Mouse (Mus musculus) left cerebral cortex, adult 8-10 months (tissue): ENCODE measurements around the gene Cacna1e. TPM values are rescaled to one million over a fixed set of nuclear protein-coding genes. Genes with fewer than 3 reads are reported as not detected.

Experiments used
- DNase-seq, 2 experiments: peaks; one replicate each; pipeline ENCODE4 v3.0.0; 2022; ENCODE audit warnings: low spot score in 2 of 2
- total RNA-seq, 4 experiments: library from RNA; stranded (reverse); gene quantifications; 2 replicates each; pipeline ENCODE4 v1.2.4; 2022

The Cacna1e gene
- total RNA-seq, 4 experiments from 2014 or later: 127 to 161 (median 141) TPM

GRCm38 (mm10) chr1:154529666-154530065 lies 354.6 kb downstream of the Cacna1e start:
- DNase-seq: no peak

GRCm38 (mm10) chr1:154528803-154529202 lies 355.5 kb downstream of the Cacna1e start:
- peak in 1 of 2 experiments; percentile 56 for DNase-seq

DNA sequence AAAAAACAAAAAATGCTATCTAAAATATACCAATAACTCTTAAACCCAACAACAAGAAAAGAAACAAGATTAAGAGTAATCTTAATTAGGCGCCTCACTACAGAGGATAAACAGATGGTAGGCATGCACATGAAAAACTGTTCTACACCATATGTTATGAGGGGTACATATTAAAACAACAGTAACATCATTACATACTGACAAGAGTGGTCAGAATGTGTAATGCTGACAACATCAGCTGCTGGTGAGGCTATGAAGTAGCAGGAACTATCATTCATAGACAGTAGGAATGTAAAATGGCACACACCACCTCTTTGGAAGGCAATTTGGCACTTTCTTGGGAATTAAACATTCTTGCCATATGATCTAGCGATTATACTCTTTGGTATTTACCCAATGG lies 363.6 kb downstream of the Cacna1e start:
- no peak for DNase-seq

- no peak for DNase-seq
Measured at GRCm38 (mm10) chr1:154515350-154515749, 369.0 kb downstream of the Cacna1e start.

- DNase-seq: no peak
Measured at GRCm38 (mm10) chr1:154511736-154512135, 372.6 kb downstream of the Cacna1e start.

- DNase-seq: no peak
Measured at GRCm38 (mm10) chr1:154504005-154504404, 380.3 kb downstream of the Cacna1e start.

GRCm38 (mm10) chr1:154500869-154501268 lies 383.4 kb downstream of the Cacna1e start:
- DNase-seq: no peak

DNA sequence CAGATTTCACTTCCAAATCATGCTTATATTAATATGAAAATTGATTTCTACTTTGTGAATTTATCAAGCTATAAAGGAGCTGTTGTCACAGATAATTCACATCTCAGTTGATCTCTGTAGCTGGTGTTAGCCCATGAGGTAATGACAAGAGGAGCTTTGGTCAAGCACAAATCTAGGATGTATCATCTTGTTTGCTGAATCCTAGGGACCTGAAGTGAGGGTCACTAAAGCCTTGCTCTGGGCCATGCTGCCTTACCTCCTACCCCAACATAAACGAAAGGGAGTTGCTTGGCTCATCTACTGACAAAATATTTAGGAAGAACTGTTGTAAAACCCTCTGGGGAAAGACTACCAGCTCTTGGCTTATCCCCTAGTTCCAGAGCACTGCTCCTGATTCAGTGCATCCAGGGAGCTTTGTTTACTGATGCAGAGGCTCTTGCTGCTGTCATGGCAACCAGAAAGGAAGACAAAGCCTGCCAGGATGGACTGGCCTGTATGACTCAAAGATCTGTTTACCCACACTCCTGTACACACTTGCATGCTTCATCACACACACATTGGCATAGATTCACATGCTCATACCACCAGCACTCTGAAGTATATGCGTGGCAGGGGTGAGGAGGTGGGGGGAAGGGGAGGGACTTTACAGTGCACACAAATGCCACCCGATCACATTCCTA lies 384.0 kb downstream of the Cacna1e start:
- DNase-seq: peak in 1 of 2 experiments; percentile 76

DNA sequence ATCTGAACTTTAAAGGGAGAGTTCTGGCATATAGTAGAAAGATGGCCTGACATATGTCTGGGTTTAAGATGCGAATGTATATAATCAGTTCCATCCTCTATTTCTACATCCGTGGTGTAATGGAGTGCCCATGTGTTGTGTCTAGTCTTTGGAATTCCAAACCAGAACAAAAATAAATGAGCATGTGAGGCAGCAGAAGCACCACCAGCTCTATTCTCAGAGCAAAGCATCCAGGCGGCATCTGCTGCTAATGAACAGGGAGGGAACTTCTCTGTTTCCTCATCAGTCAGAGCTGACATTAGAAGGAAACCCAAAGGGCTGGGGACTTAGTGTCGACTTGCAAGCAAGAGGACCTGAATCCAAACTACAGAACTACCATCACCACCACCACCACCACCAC lies 385.5 kb downstream of the Cacna1e start:
- DNase-seq: no peak

DNA sequence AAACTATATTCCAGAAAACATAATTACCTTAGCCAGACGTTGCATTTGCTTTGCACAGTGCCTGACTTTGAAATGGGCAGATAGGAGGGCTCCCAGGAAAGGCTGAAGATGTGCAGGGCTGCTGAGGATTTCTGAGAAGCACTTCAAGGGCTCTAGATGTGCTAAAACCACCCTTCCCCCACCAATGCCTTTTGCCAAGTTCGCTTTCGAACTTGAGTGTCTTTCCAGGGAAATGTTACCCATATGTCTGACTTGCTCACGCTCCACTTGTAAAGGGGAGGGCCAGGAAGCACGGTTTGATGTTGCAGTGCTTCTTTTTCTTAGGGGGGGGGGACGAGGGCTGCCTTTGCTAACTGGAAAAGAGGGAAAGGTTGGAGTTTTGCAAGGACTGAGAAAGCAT lies 393.2 kb downstream of the Cacna1e start:
- no peak for DNase-seq

GRCm38 (mm10) chr1:154476671-154477070 lies 407.6 kb downstream of the Cacna1e start:
- DNase-seq: no peak

DNA sequence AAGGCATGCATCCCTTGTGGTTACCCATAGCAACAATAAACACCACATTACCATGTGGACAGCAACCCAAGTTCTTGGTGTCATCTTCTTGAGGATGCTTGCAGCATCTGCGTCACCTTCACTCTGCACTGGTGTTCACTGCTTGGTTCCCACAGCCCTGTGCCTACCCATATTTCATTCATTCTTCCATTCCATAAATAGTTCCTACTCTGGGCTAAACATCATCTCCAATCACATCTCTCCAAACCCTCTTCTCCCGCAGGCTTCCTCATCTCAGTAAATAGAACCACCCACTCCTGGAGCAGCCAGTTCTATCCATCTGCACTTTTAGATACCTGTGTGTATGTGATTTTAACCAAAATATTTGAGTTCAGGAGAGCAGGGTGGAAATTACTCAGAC lies 408.6 kb downstream of the Cacna1e start:
- no peak for DNase-seq

DNA sequence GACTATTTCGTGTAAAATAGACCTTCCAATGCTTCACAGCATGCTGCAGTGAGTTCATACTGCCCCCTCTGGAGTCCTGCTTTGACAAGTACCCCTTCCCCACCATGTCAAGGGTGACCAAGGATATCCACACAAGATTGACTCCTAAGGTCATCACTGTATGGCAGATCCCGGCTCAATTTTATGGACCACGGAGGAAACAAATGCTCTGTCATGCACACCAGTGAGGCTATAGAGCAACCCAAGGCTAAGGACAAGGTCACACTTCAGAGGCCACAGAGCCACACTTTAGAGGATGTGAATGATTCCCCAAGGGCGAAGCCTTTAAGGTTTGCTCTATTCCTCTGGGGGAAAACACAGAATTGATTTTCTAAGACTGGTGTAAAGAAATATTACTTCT lies 410.1 kb downstream of the Cacna1e start:
- DNase-seq: no peak

GRCm38 (mm10) chr1:154467265-154467664 lies 417.0 kb downstream of the Cacna1e start:
- no peak for DNase-seq

GRCm38 (mm10) chr1:154461521-154461920 lies 422.8 kb downstream of the Cacna1e start:
- no peak for DNase-seq

GRCm38 (mm10) chr1:154460067-154460466 lies 424.2 kb downstream of the Cacna1e start:
- DNase-seq: no peak

GRCm38 (mm10) chr1:154458601-154459000 lies 425.7 kb downstream of the Cacna1e start:
- DNase-seq: no peak

DNA sequence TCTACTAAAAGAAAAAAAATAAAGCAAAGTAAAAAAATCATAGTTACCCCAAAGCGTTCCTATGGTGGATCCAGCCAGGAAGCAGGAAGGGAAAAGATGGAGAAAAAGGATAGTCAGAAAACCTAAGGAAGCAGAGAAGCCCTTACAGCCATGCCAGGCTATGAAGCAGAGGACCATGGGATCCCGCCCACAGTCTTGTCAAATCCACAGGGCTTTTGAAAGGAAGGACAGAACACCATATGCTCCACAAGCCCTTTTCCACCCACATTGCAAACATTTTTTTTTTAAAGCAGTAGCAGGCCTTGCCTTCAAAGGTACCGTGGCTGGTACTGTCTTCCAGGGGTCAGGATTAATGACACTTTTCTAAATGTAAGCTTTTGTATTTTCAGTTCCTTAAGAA lies 433.5 kb downstream of the Cacna1e start:
- no peak for DNase-seq

GRCm38 (mm10) chr1:154446456-154446855 lies 437.8 kb downstream of the Cacna1e start:
- no peak for DNase-seq

- no peak for DNase-seq
Measured at GRCm38 (mm10) chr1:154433520-154433919, 450.8 kb downstream of the Cacna1e start.

GRCm38 (mm10) chr1:154433112-154433511 lies 451.2 kb downstream of the Cacna1e start:
- no peak for DNase-seq

DNA sequence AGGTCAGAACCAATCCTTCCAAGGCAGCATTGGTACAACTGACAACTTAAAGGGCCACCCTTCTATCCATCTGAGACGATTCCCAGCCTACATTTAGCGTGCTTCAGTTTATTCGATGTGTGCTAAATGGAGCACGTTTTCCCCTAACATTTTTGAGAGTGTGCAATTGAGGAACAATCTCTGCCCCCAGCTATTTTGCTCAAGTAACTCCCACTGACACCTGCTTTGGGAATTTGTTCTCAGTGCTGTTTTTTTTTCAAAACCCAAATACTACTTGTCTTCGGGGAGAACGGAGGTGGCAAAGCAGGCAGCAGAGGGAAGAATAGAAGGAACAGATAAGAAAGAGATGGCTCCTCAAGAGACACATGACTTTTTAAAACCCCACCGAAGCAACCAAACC lies 456.0 kb downstream of the Cacna1e start:
- no peak for DNase-seq

DNA sequence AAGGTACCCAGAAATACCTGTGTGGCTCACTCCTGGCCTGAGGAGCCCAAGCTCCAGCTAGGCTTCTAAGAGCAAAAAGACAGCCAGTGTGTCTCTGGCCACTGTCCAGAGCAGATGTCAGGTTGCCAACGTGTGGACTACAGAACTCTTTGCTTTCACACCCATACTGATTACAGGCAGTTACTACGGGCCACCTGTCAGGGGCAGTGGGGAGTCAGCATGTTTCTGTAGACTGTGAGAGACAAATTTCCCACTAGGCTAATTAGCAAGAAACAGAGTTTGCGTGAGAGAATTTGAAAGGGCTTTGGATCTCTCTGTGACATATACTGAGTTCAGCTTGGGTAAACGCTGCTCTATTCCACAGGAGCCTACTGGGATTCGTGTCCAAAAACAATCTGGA lies 466.0 kb downstream of the Cacna1e start:
- DNase-seq: no peak
